Mouse (Mus musculus): Measurements from ENCODE around the gene Neurog3.

The Neurog3 gene

DNA sequence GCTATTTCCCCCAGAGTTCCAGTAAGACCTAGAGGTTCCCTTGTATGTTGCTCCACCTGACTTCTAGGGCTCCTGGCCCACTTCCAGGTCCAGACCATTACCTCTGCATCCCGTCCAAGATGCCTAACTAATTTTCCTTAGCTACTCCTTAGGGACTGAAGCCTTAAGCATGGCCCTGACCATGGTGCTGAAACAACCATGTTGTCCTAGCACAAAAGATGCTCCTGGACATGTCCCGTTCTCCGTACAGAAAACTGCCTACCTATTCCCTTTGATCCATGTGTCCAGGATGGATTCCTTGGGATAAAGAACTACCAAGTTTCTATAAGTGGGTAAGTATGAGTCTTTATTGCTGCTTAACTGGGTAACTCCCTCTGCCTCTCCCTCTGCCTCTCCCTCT, 5.2 kb downstream of the Neurog3 start:
- no peak for DNase-seq (ENCODE audit: low spot score)

GRCm38 (mm10) chr10:62143820-62144219, 10.9 kb downstream of the Neurog3 start, which contains the start of gene Fam241b:
Gene Fam241b, minus strand, starts transcription at chr10:62143920.
- DNase-seq (ENCODE audit: low spot score), result no peak

DNA sequence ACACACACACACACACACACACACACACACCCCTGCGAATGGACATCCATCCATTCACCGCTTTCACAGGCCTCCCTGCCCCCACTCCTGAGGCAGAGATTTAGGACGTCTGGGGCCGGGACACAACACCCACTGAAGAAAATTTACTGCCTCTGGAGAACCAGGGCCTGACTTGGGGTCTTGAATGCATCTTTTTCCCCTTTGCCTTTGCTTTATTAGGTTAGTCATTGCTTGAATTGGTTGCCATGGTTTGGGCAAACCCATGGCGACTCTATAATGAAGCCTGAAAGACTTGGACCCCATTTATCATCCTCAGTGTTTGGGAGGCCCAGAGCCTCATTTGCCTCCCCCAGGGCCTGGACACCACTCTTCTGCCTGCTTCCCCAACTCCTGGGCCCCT, 13.1 kb downstream of the Neurog3 start:
- DNase-seq (ENCODE audit: low spot score), result no peak

- DNase-seq (ENCODE audit: low spot score), result no peak
Measured at GRCm38 (mm10) chr10:62147466-62148248, 14.8 kb downstream of the Neurog3 start.

DNA sequence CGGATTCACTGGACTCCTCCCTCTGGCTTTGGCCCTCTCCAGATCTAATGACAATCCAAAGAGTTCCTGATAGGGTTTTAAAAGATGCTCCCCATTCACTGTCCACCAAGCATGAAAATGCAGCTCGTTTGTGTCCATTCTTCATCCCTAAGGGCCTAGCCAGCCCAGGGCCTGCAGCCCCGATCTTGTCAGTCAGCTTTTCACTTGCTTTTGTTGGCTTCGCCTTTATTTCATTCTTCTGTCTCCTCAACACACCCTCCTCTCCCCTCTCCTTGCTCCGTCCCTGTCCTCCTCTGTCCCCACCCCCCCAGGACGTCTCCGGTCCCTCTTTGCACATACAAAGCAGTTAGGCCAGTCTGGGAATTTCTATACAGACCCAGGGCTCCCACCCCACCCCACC, 17.0 kb downstream of the Neurog3 start:
- DNase-seq (ENCODE audit: low spot score), result no peak

DNA sequence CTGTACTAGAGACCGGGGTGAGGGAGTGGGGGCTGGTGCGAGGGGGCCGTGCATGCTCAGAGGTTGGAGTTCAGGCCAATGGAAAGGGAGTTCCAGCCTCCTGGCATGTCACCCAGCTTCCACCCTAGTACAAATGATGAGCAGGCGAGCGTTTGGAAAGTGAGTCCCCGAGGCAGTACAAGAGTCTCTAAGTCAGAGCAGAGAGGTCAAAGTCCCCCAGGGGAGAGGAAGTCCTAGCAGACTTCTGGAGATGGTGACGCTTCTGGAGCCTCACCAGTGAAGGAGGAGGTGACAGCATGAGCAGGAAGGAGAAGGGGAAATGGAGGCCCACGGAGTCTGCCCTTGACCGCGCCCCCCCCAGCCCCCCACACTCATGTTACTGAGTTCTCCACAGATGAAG, 29.5 kb downstream of the Neurog3 start:
- DNase-seq (ENCODE audit: low spot score), result no peak

- no peak for DNase-seq (ENCODE audit: low spot score)
Measured at GRCm38 (mm10) chr10:62172841-62173553, 40.1 kb downstream of the Neurog3 start.

GRCm38 (mm10) chr10:62173941-62174448, 41.1 kb downstream of the Neurog3 start:
- DNase-seq (ENCODE audit: low spot score), result no peak

DNA sequence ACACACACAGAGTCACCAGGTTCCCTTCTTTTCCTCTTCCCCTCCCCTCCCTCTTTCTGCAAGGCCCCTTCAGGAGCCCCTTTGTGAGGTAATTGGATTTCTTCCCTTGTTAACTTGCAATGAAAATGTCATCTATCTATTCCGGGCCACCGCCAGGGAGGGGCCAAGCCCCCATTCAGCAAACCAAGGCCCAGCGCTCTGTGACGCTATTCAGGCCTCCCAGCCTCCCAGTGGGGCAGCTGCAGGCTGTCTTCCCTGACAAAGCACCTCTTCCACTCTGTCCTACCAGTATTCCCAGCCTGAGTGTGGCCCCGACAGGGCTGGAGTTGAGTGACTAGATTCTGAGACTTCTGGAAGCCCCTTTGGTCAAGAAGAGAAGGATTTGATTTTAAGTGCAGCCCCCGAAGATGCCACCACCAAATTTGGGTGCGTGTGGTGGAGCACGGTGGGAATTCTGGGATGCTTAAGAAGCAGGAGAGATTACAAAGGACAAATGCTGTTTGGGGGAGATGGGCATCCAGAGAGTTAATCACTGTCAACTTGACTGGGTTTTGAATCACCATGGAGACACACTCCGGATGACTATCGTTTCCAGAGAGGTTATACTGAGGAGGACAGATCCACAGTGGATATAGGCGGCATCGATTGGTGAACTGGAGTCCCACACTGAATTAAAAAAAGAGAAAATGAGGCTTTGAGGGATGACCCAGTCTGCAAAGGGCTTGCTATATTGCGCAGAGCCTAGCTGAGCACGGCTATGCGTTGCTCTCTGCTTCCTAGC, 41.8 kb downstream of the Neurog3 start:
- no peak for DNase-seq (ENCODE audit: low spot score)

- DNase-seq (ENCODE audit: low spot score), result no peak
Measured at GRCm38 (mm10) chr10:62179944-62180343, 47.1 kb downstream of the Neurog3 start.

DNA sequence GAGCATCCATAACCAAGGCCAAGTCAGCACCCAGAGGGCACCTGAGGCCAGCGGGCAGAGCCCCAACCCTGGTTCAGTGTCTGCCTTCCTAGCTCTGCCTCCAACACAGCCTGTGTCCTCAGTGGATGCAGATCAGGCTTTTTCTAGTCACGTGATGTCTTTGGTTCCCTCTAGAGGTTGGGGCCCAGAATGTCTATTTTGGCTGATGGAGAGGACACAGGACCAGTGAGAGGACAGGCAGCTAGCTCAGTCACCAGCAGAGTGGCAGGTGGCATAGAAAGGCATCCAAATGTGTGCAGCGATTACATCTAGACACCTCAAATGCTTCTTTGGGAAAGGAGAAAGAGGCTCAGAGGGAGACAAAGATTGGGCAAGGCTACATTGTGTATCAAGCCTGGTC, 48.8 kb downstream of the Neurog3 start:
- no peak for DNase-seq (ENCODE audit: low spot score)

- DNase-seq (ENCODE audit: low spot score), result no peak
Measured at GRCm38 (mm10) chr10:62182471-62183014, 49.7 kb downstream of the Neurog3 start.

- peak; percentile 94 for DNase-seq (ENCODE audit: low spot score)
Measured at GRCm38 (mm10) chr10:62183053-62183452, 50.2 kb downstream of the Neurog3 start.

Data from MN1 (cell line).